Mouse (Mus musculus) activated CD4-positive, CD25-positive, alpha-beta regulatory T cell, adult 4 months (primary cell): Measurements from ENCODE around the gene Zfp687. TPM values are rescaled to one million over a fixed set of nuclear protein-coding genes. Genes with fewer than 3 reads are reported as not detected.

Source experiments
- ATAC-seq: one replicate; pipeline ENCODE4 v1.8.0; 2017
- polyA plus RNA-seq, 2 experiments: library from polyadenylated mRNA; unstranded; fragments of 100-300 nt; shearing (Covaris generic); gene quantifications; one replicate each; pipeline ENCODE4 v1.2.1; 2017

Zfp687 gene
- polyA plus RNA-seq, 2 experiments from 2014 or later: 11.7 to 14.0 TPM

GRCm38 (mm10) chr3:94959871-94960270 lies 55.4 kb downstream of the Zfp687 start:
- ATAC-seq: no peak

- ATAC-seq: no peak
These were observed 57.0 kb downstream of the Zfp687 start for GRCm38 (mm10) chr3:94958295-94958694.

Other genes with a start within 250 kb of the Zfp687 start
- not detected for gene Cgn, start 229.0 kb downstream of the Zfp687 start, polyA plus RNA-seq
- gene Pogz, start 177.9 kb downstream of the Zfp687 start, polyA plus RNA-seq: 10 to 100 TPM; 13.0 to 15.3 TPM
- gene Psmb4, start 128.5 kb downstream of the Zfp687 start, polyA plus RNA-seq: 100 to 1,000 TPM; 148 to 197 TPM
- gene Selenbp1, start 82.4 kb downstream of the Zfp687 start, polyA plus RNA-seq: 1 to 10 TPM; 4.5 to 4.6 TPM
- 10 to 100 TPM in 1 of 2 experiments, 1 to 10 TPM in 1; 10.0 to 12.3 TPM for gene Rfx5, start 61.4 kb downstream of the Zfp687 start, polyA plus RNA-seq
- 10 to 100 TPM in 1 of 2 experiments, 1 to 10 TPM in 1; 9.5 to 10.9 TPM for gene Pi4kb, start 40.7 kb downstream of the Zfp687 start, polyA plus RNA-seq
- gene Psmd4, start 27.2 kb upstream of the Zfp687 start, polyA plus RNA-seq: 100 to 1,000 TPM; 163 to 246 TPM
- gene Pip5k1a, start 91.5 kb upstream of the Zfp687 start, polyA plus RNA-seq: 10 to 100 TPM; 15.5 to 21.5 TPM
- 10 to 100 TPM; 64.5 to 64.8 TPM for gene Vps72, start 95.6 kb upstream of the Zfp687 start, polyA plus RNA-seq
- 1 to 10 TPM; 2.5 to 3.7 TPM for gene Tmod4, start 109.0 kb upstream of the Zfp687 start, polyA plus RNA-seq
- gene Scnm1, start 118.6 kb upstream of the Zfp687 start, polyA plus RNA-seq: 10 to 100 TPM; 67.2 to 99.2 TPM
- 10 to 100 TPM; 21.1 to 22.9 TPM for gene Lysmd1, start 118.6 kb upstream of the Zfp687 start, polyA plus RNA-seq
- gene Tnfaip8l2, start 126.9 kb upstream of the Zfp687 start, polyA plus RNA-seq: 100 to 1,000 TPM; 216 to 232 TPM
- gene Sema6c, start 145.0 kb upstream of the Zfp687 start, polyA plus RNA-seq: not detected
- 10 to 100 TPM; 31.0 to 34.7 TPM for gene Gabpb2, start 202.5 kb upstream of the Zfp687 start, polyA plus RNA-seq
- 100 to 1,000 TPM; 258 to 260 TPM for gene Cdc42se1, start 213.3 kb upstream of the Zfp687 start, polyA plus RNA-seq
- 10 to 100 TPM; 21.2 to 31.5 TPM for gene Mllt11, start 216.7 kb upstream of the Zfp687 start, polyA plus RNA-seq
- 1 to 10 TPM in 1 of 2 experiments, under 1 TPM in 1; 0.40 to 1.1 TPM for gene Gm128, start 226.2 kb upstream of the Zfp687 start, polyA plus RNA-seq
- not detected for gene Bnipl, start 235.7 kb upstream of the Zfp687 start, polyA plus RNA-seq